ENCODE assay signal across 8 mouse cellular contexts in the genomic region with DNA sequence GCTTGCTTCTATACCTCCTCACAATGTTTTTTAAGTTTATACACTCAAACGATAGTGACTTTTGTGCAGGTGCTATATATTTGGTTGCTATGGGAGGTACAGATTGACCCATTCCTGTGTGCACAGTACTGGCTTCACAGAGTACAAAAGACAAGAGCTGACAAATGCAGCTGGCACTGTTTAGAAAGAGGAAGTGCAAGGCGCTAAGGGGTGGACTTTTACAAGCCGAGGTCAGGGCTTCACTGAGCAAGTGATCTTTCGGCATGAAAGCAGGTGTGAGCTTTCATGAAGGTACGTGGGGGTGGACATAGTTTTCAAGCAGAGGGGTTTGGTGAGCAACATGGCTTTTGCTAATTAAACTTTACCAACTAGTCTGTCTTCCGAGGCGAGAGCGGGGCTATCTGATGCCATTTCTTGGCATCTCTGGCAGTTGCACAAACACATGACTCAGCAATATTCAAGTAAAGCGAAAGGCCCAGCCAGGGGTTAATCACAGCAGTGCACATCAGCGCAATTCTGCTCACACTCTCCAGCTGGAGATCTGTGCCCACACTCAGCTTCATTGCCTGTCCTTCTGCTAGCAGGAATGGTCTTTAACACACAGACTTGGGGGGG. TPM values are rescaled to one million over a fixed set of nuclear protein-coding genes. Genes with fewer than 3 reads are reported as not detected.
DNase-seq lines count a peak whose midpoint lies in the region; ATAC-seq lines count a peak whose summit lies in the region.

No protein-coding gene starts in this region.

- no peak for ATAC-seq in hindbrain, embryonic 14.5 days (ENCODE audit: low FRiP score)
- ATAC-seq in limb, embryonic 12.5 days (ENCODE audit: insufficient number of reproducible peaks, insufficient read depth, low FRiP score, low TSS enrichment, low read depth), result no peak
- no peak for ATAC-seq in hindbrain, embryonic 16.5 days

- no peak overlapping the region for H3K4me2 ChIP-seq in hindbrain, embryonic 14.5 days (replicated peaks)
- H3K4me2 ChIP-seq in limb, embryonic 12.5 days, result peak overlapping the region; percentile 13; the same call in 1 of the 2 replicates
- no peak overlapping the region for H3K4me2 ChIP-seq in hindbrain, embryonic 16.5 days (ENCODE audit: low read length)

- WGBS in hindbrain, embryonic 10.5 days, result 50% methylated on average over 10 of the region's 10 CpGs
- 55% methylated on average over 10 of the region's 10 CpGs for WGBS in hindbrain, embryonic 14.5 days
- WGBS in limb, embryonic 12.5 days, result 18% methylated on average over 10 of the region's 10 CpGs
- 72% methylated on average over 10 of the region's 10 CpGs for WGBS in midbrain, embryonic 10.5 days
- 48% methylated on average over 10 of the region's 10 CpGs for WGBS in hindbrain, embryonic 16.5 days

- H3K9me3 ChIP-seq in hindbrain, embryonic 10.5 days, result no peaks in the 10 kb centered on the region
- no peaks in the 10 kb centered on the region for H3K9me3 ChIP-seq in hindbrain, embryonic 14.5 days (ENCODE audit: control insufficient read depth, low read length)
- no peaks in the 10 kb centered on the region for H3K9me3 ChIP-seq in limb, embryonic 12.5 days
- H3K9me3 ChIP-seq in midbrain, embryonic 10.5 days (replicated peaks), result no peaks in the 10 kb centered on the region
- no peaks in the 10 kb centered on the region for H3K9me3 ChIP-seq in hindbrain, embryonic 16.5 days (ENCODE audit: control insufficient read depth, low read length)

- H3K27me3 ChIP-seq in hindbrain, embryonic 10.5 days (ENCODE audit: insufficient read depth, poor library complexity, severe bottlenecking), result peaks cover 5% of the 10 kb centered on the region; the same call in 1 of the 2 replicates
- H3K27me3 ChIP-seq in hindbrain, embryonic 14.5 days (ENCODE audit: control insufficient read depth, insufficient read depth, low read length), result no peaks in the 10 kb centered on the region
- H3K27me3 ChIP-seq in limb, embryonic 12.5 days, result peaks cover 10% of the 10 kb centered on the region
- H3K27me3 ChIP-seq in midbrain, embryonic 10.5 days (ENCODE audit: low read depth, poor library complexity, severe bottlenecking), result peaks cover 7% of the 10 kb centered on the region; the same call in 1 of the 2 replicates
- no peaks in the 10 kb centered on the region for H3K27me3 ChIP-seq in hindbrain, embryonic 16.5 days (replicated peaks; ENCODE audit: control insufficient read depth, insufficient read depth, low read length)

- no peak overlapping the region for H3K4me3 ChIP-seq in hindbrain, embryonic 10.5 days
- H3K4me3 ChIP-seq in hindbrain, embryonic 14.5 days (replicated peaks; ENCODE audit: low read length), result no peak overlapping the region
- H3K4me3 ChIP-seq in limb, embryonic 12.5 days (replicated peaks), result no peak overlapping the region
- no peak overlapping the region for H3K4me3 ChIP-seq in midbrain, embryonic 10.5 days
- no peak overlapping the region for H3K4me3 ChIP-seq in hindbrain, embryonic 16.5 days (ENCODE audit: low read length)

- peak; percentile 21 for DNase-seq in hindbrain, embryonic 10.5 days (ENCODE audit: low spot score)
- no peak for DNase-seq in hindbrain, embryonic 14.5 days (ENCODE audit: low spot score)
- peak; percentile 4 for DNase-seq in T-cell, adult 2 months (ENCODE audit: low spot score)
- peak; percentile 54 for DNase-seq in retina, postnatal 1 day
- DNase-seq in midbrain, embryonic 10.5 days (ENCODE audit: low spot score), result no peak
- DNase-seq in ovary, postnatal 10 days (ENCODE audit: low spot score), result no peak

- no peaks in the 10 kb centered on the region for H3K36me3 ChIP-seq in hindbrain, embryonic 10.5 days
- H3K36me3 ChIP-seq in hindbrain, embryonic 14.5 days (replicated peaks; ENCODE audit: control insufficient read depth, insufficient read depth), result no peaks in the 10 kb centered on the region
- H3K36me3 ChIP-seq in limb, embryonic 12.5 days, result no peaks in the 10 kb centered on the region
- no peaks in the 10 kb centered on the region for H3K36me3 ChIP-seq in midbrain, embryonic 10.5 days
- H3K36me3 ChIP-seq in hindbrain, embryonic 16.5 days (ENCODE audit: control insufficient read depth, insufficient read depth, low read length), result no peaks in the 10 kb centered on the region

- peaks cover 11% of the 10 kb centered on the region for H3K4me1 ChIP-seq in hindbrain, embryonic 10.5 days (replicated peaks)
- H3K4me1 ChIP-seq in hindbrain, embryonic 14.5 days (replicated peaks; ENCODE audit: control insufficient read depth, insufficient read depth, low read length), result no peaks in the 10 kb centered on the region; the same call in 1 of the 2 replicates
- H3K4me1 ChIP-seq in limb, embryonic 12.5 days (replicated peaks), result peaks cover 12% of the 10 kb centered on the region
- peaks cover 10% of the 10 kb centered on the region for H3K4me1 ChIP-seq in midbrain, embryonic 10.5 days
- peaks cover 3% of the 10 kb centered on the region for H3K4me1 ChIP-seq in hindbrain, embryonic 16.5 days (ENCODE audit: control insufficient read depth, insufficient read depth, low read depth, low read length)

- no peak overlapping the region for H3K9ac ChIP-seq in hindbrain, embryonic 14.5 days
- no peak overlapping the region for H3K9ac ChIP-seq in limb, embryonic 12.5 days (replicated peaks)
- no peak overlapping the region for H3K9ac ChIP-seq in hindbrain, embryonic 16.5 days (ENCODE audit: low read depth, low read length)

- no peak overlapping the region for H3K27ac ChIP-seq in hindbrain, embryonic 10.5 days
- no peak overlapping the region for H3K27ac ChIP-seq in hindbrain, embryonic 14.5 days
- H3K27ac ChIP-seq in limb, embryonic 12.5 days, result no peak overlapping the region
- no peak overlapping the region for H3K27ac ChIP-seq in midbrain, embryonic 10.5 days (replicated peaks)
- H3K27ac ChIP-seq in hindbrain, embryonic 16.5 days (ENCODE audit: low read depth, low read length), result no peak overlapping the region

RNA-seq across cellular contexts. Expression of gene Arntl, which starts 10.0 kb away (rescaled TPM):
- polyA plus RNA-seq in hindbrain, embryonic 10.5 days (2016; fragmentation: Nextera tagmentation; extraction: Ambion mirVana), result 7.2 and 7.3 TPM in 2 replicates
- 16.9 and 17.7 TPM in 2 replicates for polyA plus RNA-seq in hindbrain, embryonic 14.5 days (2014; fragmentation: Nextera tagmentation; extraction: Ambion mirVana)
- polyA plus RNA-seq in limb, embryonic 12.5 days (2016; fragmentation: Nextera tagmentation; extraction: Ambion mirVana), result 7.4 and 7.9 TPM in 2 replicates
- polyA plus RNA-seq in midbrain, embryonic 10.5 days (2016; fragmentation: Nextera tagmentation; extraction: Ambion mirVana), result 6.6 and 7.0 TPM in 2 replicates
- 21.2 and 21.7 TPM in 2 replicates for polyA plus RNA-seq in hindbrain, embryonic 16.5 days (2015; fragmentation: Nextera tagmentation; extraction: Ambion mirVana)

Comparison
In these comparisons a context has a peak if more than half of its experiments do, and no peak if none do; other contexts are left out.
1. DNase-seq: peak in hindbrain, embryonic 10.5 days (single experiment), T-cell, adult 2 months (single experiment) and retina, postnatal 1 day (single experiment); none in hindbrain, embryonic 14.5 days (single experiment), midbrain, embryonic 10.5 days (single experiment) and ovary, postnatal 10 days (single experiment).